Mouse (Mus musculus): ENCODE results near the gene Zfp992. TPM values are rescaled to one million over a fixed set of nuclear protein-coding genes. Genes with fewer than 3 reads are reported as not detected.
"Not testable (repeated sequence)": the region's sequence is repeated elsewhere in the genome, so short reads cannot be mapped to it uniquely, and the experiment has no call there.

Zfp992 gene
- polyA plus RNA-seq, 1 experiment from 2014 or later = 1.6 TPM

GRCm38 (mm10) chr4:146455321-146455721, 6.5 kb downstream of the Zfp992 start:
- peak; percentile 58 for ATAC-seq (replicated peaks)
- Histone ChIP-seq H3K9ac (replicated peaks) (no peak overlapping the region), H3K4me2 (replicated peaks) (no peak overlapping the region), H3K36me3 (no peaks in the 10 kb centered on the region), H3K4me1 (no peaks in the 10 kb centered on the region), H3K27ac (replicated peaks) (no peak overlapping the region), H3K4me3 (no peak overlapping the region), H3K9me3 (peaks cover 52% of the 10 kb centered on the region), H3K27me3 (no peaks in the 10 kb centered on the region)
- WGBS = 97% methylated on average over 7 of the region's 7 CpGs

DNA sequence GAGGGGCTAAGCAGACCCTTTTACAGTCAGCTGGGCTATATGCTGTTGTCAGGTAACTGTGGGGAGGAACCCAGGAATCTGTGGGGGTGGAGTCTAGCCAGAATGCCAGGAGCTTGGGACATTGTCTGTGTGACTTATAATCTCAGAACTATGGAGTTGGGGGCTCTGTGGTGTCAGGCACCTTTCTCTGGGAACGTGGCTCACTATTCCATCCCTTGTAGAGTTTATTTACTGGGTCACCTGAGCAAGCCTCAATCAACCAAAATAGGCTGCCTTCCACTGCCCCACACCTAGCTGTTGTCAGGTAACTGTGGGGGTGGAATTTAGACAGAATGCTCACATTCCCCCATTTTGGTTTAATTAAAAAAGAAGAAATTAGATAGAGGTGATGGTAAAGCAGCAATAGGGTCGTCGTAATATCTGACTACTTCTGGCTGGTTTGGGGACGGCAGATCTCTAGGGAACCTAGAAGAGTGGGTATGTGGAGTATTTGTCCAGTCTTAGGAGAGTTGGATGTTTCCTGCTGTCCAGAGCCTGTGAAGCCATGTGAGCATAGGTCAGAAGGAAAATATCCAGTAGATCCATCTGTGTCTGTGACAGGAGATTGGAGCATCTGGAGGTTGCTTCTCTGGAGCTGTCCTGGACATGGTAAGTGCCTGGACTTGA, 7.4 kb downstream of the Zfp992 start:
- Histone ChIP-seq H3K9me3 (peaks cover 58% of the 10 kb centered on the region), H3K9ac (replicated peaks) (no peak overlapping the region), H3K36me3 (no peaks in the 10 kb centered on the region), H3K27me3 (no peaks in the 10 kb centered on the region), H3K4me3 (no peak overlapping the region), H3K4me1 (no peaks in the 10 kb centered on the region), H3K4me2 (replicated peaks) (no peak overlapping the region), H3K27ac (replicated peaks) (no peak overlapping the region)
- 69% methylated on average over 4 of the region's 4 CpGs for WGBS
- no peak for ATAC-seq (replicated peaks)

- ATAC-seq (replicated peaks) = no peak
- 61% methylated on average over 2 of the region's 2 CpGs for WGBS
- H3K4me1 ChIP-seq = no peaks in the 10 kb centered on the region
Measured at GRCm38 (mm10) chr4:146457126-146457525, 8.3 kb downstream of the Zfp992 start.

GRCm38 (mm10) chr4:146457720-146458119, 8.9 kb downstream of the Zfp992 start:
- Histone ChIP-seq H3K9ac (replicated peaks) (no peak overlapping the region), H3K4me1 (no peaks in the 10 kb centered on the region), H3K27ac (replicated peaks) (no peak overlapping the region), H3K36me3 (no peaks in the 10 kb centered on the region), H3K4me2 (replicated peaks) (no peak overlapping the region), H3K9me3 (peaks cover 55% of the 10 kb centered on the region), H3K27me3 (no peaks in the 10 kb centered on the region), H3K4me3 (no peak overlapping the region)
- 68% methylated on average over 1 of the region's 1 CpGs for WGBS
- ATAC-seq (replicated peaks) = no peak; the same call in 1 of the 2 replicates

More at GRCm38 (mm10) chr4:146457126-146457525, 8.3 kb downstream of the Zfp992 start:
- H3K36me3 ChIP-seq = no peaks in the 10 kb centered on the region
- no peak overlapping the region for H3K27ac ChIP-seq (replicated peaks)
- peaks cover 59% of the 10 kb centered on the region for H3K9me3 ChIP-seq
- no peaks in the 10 kb centered on the region for H3K27me3 ChIP-seq
- H3K9ac ChIP-seq (replicated peaks) = no peak overlapping the region
- H3K4me3 ChIP-seq = no peak overlapping the region
- no peak overlapping the region for H3K4me2 ChIP-seq (replicated peaks)

- not testable (repeated sequence) for H3K4me3 ChIP-seq; H3K4me1 ChIP-seq; H3K27ac ChIP-seq (replicated peaks); H3K4me2 ChIP-seq (replicated peaks); H3K27me3 ChIP-seq; H3K36me3 ChIP-seq; ATAC-seq (replicated peaks); H3K9ac ChIP-seq (replicated peaks)
- H3K9me3 ChIP-seq = peaks cover 44% of the 10 kb centered on the region
- 84% methylated on average over 5 of the region's 5 CpGs for WGBS
Measured at GRCm38 (mm10) chr4:146459822-146460221, 11.0 kb downstream of the Zfp992 start.

- WGBS = 82% methylated on average over 5 of the region's 5 CpGs
- ATAC-seq (replicated peaks); H3K27ac ChIP-seq (replicated peaks); H3K36me3 ChIP-seq; H3K4me2 ChIP-seq (replicated peaks); H3K4me3 ChIP-seq; H3K4me1 ChIP-seq; H3K9ac ChIP-seq (replicated peaks); H3K27me3 ChIP-seq: not testable (repeated sequence)
- peaks cover 39% of the 10 kb centered on the region for H3K9me3 ChIP-seq
Measured at GRCm38 (mm10) chr4:146460685-146461084, 11.9 kb downstream of the Zfp992 start.

DNA sequence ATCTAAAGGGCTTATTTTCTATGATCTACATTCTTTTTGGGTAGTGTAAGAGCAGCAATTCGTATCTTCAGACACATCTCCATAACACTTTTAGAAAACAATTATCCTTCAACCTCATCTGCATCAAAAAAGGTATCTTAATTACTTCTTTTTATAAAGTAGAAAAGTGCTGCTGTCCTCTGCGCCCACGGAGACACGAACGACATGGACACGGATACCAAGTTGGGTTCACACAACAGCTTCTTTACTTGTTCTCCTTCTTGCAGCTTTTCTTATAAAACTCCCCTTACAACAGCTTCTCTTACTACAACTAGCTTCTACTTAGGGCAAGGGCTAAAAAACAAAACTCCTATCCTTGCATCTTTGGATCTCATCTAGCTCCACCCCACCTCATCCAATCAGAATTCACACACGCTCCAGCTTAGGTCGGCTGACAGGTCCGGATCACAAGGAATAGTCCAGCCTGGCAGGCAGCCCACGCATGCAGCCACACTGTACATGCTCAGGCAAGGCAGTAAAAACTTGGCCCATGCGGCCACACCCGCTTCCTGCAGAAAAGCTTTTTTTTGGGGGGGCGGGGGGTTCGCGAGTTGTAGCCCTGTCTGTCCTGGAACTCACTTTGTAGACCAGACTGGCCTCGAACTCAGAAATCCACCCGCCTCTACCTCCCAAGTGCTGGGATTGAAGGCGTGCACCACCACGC, 15.0 kb downstream of the Zfp992 start:
- H3K4me3 ChIP-seq; H3K27ac ChIP-seq (replicated peaks); H3K9ac ChIP-seq (replicated peaks); H3K27me3 ChIP-seq; H3K4me2 ChIP-seq (replicated peaks); ATAC-seq (replicated peaks); H3K4me1 ChIP-seq; H3K36me3 ChIP-seq: not testable (repeated sequence)
- 89% methylated on average over 18 of the region's 19 CpGs for WGBS
- H3K9me3 ChIP-seq = peaks cover 18% of the 10 kb centered on the region

GRCm38 (mm10) chr4:146469984-146470383, 21.2 kb downstream of the Zfp992 start:
- H3K4me1 ChIP-seq; H3K4me2 ChIP-seq (replicated peaks); ATAC-seq (replicated peaks); H3K36me3 ChIP-seq; H3K4me3 ChIP-seq; H3K27ac ChIP-seq (replicated peaks); H3K9ac ChIP-seq (replicated peaks); H3K27me3 ChIP-seq: not testable (repeated sequence)
- peaks cover 19% of the 10 kb centered on the region for H3K9me3 ChIP-seq
- 92% methylated on average over 11 of the region's 12 CpGs for WGBS

DNA sequence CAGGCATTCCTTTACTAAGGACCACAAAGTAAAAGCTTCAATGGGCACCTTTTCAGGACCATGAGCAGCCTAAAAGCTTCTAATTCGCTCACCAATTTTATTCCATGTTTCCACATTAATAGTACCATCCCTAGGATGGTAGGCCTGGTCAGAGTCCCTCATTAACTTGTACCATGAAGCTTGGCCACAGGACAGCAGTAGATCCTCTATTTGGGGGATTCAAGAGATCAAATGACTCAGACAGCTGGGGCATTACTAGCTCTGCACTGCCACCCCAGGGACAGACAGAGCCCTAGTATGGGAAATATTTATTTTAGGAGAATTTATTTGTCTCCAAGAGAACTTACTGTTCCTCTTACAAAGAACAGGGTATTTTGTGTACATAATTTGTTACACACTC, 25.4 kb downstream of the Zfp992 start:
- not testable (repeated sequence) for H3K9ac ChIP-seq (replicated peaks); H3K27ac ChIP-seq (replicated peaks); ATAC-seq (replicated peaks); H3K4me2 ChIP-seq (replicated peaks); H3K27me3 ChIP-seq; H3K4me1 ChIP-seq; H3K4me3 ChIP-seq; H3K36me3 ChIP-seq
- peaks cover 42% of the 10 kb centered on the region for H3K9me3 ChIP-seq
- WGBS = no CpG with 5 or more reads among the region's 1 CpGs

DNA sequence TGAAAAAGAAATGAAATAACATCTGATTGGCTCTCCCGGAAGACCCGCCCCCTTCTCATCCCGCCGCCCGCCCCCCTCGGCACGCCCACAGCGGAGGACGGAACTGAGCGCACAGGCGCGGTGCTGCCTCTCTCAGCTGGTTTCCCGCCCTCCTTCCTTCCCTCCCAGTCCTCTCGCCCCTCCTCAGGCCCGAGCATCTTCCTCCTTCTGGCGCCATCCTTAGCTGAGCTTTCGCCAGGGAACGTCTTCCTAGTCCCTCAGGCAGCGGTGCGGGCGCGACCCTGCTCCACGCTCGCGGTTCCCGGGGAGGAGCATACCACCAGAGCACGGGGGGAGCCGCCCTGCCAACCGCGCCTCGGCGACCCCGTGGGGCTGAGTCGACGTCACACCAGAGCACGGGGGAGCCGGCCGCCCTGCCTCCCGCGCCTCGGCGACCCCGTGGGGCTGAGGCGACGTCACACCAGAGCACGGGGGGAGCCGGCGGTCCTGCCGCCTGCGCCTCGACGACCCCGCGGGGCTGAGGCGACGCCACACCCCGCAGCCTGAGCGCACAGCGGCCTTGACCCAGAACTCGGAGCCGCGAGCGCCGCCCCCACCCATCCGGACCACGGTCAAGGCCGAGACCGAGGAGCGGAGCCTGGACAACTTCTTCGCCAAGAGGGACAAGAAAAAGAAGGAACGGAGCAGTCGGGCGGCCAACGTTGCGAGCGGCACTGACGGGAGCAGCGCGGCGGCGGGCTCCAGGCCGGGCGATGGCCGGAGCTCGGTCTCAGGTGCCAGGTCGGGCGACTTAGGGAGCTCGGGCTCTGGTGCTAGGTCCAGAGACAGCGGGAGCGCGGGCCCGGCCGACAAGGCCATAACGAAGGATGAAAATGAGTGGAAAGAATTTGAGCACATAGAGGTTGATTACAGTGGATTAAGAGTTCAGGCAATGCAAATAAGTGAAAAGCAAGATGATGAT, 26.2 kb downstream of the Zfp992 start:
- 66% methylated on average over 76 of the region's 94 CpGs for WGBS
- peak; percentile 87 for ATAC-seq (replicated peaks)

DNA sequence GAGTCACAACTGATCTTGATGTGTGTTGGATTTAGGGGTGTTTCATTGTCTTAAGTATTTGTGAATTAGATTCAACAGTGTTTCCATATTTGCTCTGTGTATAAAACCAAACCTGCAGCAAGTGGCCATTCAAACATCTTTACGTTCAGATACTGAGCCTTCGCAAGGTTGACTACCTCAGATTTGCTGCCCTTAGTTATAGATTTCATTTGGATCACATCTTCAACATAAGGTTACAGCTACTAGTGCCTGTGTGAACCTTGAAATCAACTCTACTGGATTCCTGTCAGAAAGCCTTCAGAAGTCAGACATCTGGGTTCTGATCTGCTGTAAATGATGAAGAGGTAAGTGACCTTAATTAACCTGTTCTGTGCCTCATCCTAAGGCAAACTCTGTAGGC, 27.4 kb downstream of the Zfp992 start:
- not testable (repeated sequence) for H3K27ac ChIP-seq (replicated peaks); H3K27me3 ChIP-seq; H3K4me3 ChIP-seq; H3K36me3 ChIP-seq; ATAC-seq (replicated peaks); H3K4me2 ChIP-seq (replicated peaks); H3K4me1 ChIP-seq; H3K9ac ChIP-seq (replicated peaks)
- WGBS = 92% methylated on average over 2 of the region's 2 CpGs
- peaks cover 45% of the 10 kb centered on the region for H3K9me3 ChIP-seq

More for the DNA sequence above, 26.2 kb downstream of the Zfp992 start:
- H3K27ac ChIP-seq (replicated peaks); H3K4me2 ChIP-seq (replicated peaks); H3K4me1 ChIP-seq; H3K27me3 ChIP-seq; H3K9ac ChIP-seq (replicated peaks); H3K36me3 ChIP-seq; H3K4me3 ChIP-seq: not testable (repeated sequence)
- H3K9me3 ChIP-seq = peaks cover 38% of the 10 kb centered on the region

DNA sequence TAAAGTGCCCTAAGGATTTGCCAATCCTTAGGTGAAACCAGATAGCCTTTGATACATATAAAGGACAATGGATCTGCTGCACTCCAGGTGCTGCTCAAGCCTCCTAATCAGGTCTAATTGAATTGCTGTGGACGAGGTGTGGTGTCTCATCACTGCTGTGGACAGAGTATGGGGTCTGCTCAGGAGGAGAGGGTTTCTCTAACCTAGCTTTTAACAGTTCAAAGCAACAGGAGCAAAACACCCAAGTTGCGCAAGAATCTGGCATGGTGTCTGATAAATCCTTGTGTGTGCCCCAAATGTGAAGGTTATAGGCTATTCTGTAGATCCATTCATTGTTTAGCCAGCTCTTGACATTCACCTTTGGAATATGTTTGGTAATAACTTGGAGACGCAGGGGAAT, 28.1 kb downstream of the Zfp992 start:
- WGBS = 81% methylated on average over 3 of the region's 3 CpGs
- not testable (repeated sequence) for H3K9ac ChIP-seq (replicated peaks); H3K27me3 ChIP-seq; H3K4me2 ChIP-seq (replicated peaks); H3K4me3 ChIP-seq; H3K27ac ChIP-seq (replicated peaks); ATAC-seq (replicated peaks); H3K36me3 ChIP-seq; H3K4me1 ChIP-seq
- H3K9me3 ChIP-seq = peaks cover 51% of the 10 kb centered on the region
